ENCODE assay signal across 36 mouse cellular contexts in the genomic region with DNA sequence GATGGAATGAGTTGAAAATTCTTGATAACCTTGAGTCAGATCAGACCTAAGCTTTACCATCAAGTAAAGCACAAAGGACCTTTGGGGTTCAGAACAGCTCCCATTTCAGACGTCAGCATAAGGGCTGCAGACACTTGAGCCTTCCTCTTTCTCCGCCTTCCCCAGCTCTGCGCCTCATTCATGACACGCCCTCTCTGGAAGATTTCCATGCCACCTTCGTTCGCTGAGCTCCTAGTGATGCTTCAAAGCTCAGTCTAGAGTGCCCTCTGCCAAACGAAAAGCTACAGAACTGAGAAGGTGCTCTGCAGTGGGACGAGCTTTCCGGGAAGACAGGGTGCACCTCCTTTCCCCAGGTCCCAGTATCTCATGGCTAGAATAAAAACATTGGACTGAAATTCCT. TPM values are rescaled to one million over a fixed set of nuclear protein-coding genes. Genes with fewer than 3 reads are reported as not detected.
DNase-seq lines count a peak whose midpoint lies in the region; ATAC-seq and TF ChIP-seq lines count a peak whose summit lies in the region.
"Had no signal": no experiment of that assay in that cellular context is flagged by ENCODE, and none has a peak within 500 bp of the region (broad histone marks: within the 10 kb centered on the region; RNA-seq: fewer than 3 reads in every experiment).

No protein-coding gene starts in this region.

- ATAC-seq in kidney, embryonic 14.5 days (ENCODE audit: low FRiP score, low TSS enrichment): no peak
- no peak for ATAC-seq in intestine, embryonic 14.5 days (replicated peaks; ENCODE audit: low FRiP score, low TSS enrichment, low read depth)
- ATAC-seq in intestine, postnatal 0 days: no peak
- no peak for ATAC-seq in liver, embryonic 15.5 days (ENCODE audit: insufficient read depth)
- ATAC-seq: forebrain, embryonic 14.5 days; Patski had no signal

- peaks cover 7% of the 10 kb centered on the region; the same call in 1 of the 2 replicates for H3K4me1 ChIP-seq in kidney, embryonic 14.5 days (ENCODE audit: control insufficient read depth, insufficient read depth, low read length)
- 0 out of 2 replicates have a peak, but pooled peaks cover 4% of the 10 kb centered on the region for H3K4me1 ChIP-seq in intestine, embryonic 14.5 days (replicated peaks; ENCODE audit: control insufficient read depth, insufficient read depth, low read length)
- peaks cover 4% of the 10 kb centered on the region for H3K4me1 ChIP-seq in intestine, postnatal 0 days (replicated peaks; ENCODE audit: control insufficient read depth, insufficient read depth, low read length)
- peaks cover 5% of the 10 kb centered on the region; the same call in 1 of the 2 replicates for H3K4me1 ChIP-seq in liver, embryonic 15.5 days (replicated peaks)

- H3K27ac ChIP-seq in kidney, embryonic 14.5 days (ENCODE audit: low read depth, low read length): no peak overlapping the region
- H3K27ac ChIP-seq in intestine, embryonic 14.5 days (ENCODE audit: low read depth): no peak overlapping the region
- no peak overlapping the region for H3K27ac ChIP-seq in intestine, postnatal 0 days (ENCODE audit: low read depth, low read length)
- H3K27ac ChIP-seq in liver, embryonic 15.5 days (replicated peaks): no peak overlapping the region
- H3K27ac ChIP-seq: embryonic facial prominence, embryonic 13.5 days; hindbrain, embryonic 15.5 days; kidney, postnatal 0 days; limb, embryonic 12.5 days; neural tube, embryonic 15.5 days had no signal

- 78% methylated on average over 9 of the region's 9 CpGs for WGBS in kidney, embryonic 14.5 days
- whole genome bisulfite sequencing in intestine, embryonic 14.5 days: 60% methylated on average over 9 of the region's 9 CpGs
- WGBS in intestine, postnatal 0 days: 35% methylated on average over 9 of the region's 9 CpGs
- WGBS in liver, embryonic 15.5 days (ENCODE audit: insufficient replicate concordance): 57% methylated on average over 9 of the region's 9 CpGs

- no peak overlapping the region for H3K4me2 ChIP-seq in kidney, embryonic 14.5 days (replicated peaks; ENCODE audit: low read depth, low read length)
- peak overlapping the region; percentile 69 for H3K4me2 ChIP-seq in intestine, embryonic 14.5 days (ENCODE audit: low read length)
- H3K4me2 ChIP-seq in intestine, postnatal 0 days (replicated peaks; ENCODE audit: low read depth): peak overlapping the region; percentile 87
- H3K4me2 ChIP-seq in liver, embryonic 15.5 days: peak overlapping the region; percentile 48
- H3K4me2 ChIP-seq: embryonic facial prominence, embryonic 13.5 days; heart, embryonic 11.5 days; hindbrain, embryonic 15.5 days; limb, embryonic 12.5 days; lung, embryonic 14.5 days; neural tube, embryonic 15.5 days had no signal

- peak; percentile 48 for DNase-seq in kidney, adult 9 months
- no peak for DNase-seq in intestine, embryonic 14.5 days (ENCODE audit: low spot score)
- DNase-seq in heart, postnatal 14 days: no peak
- no peak for DNase-seq in heart, postnatal 36 days
- no peak for DNase-seq in thymus, postnatal 4 days
- DNase-seq: adrenal gland, postnatal 10 days; B cell, adult 2 months; cerebellum, adult 8-10 months; gastrocnemius, postnatal 25 days; heart, adult 18-20 months; kidney, adult 11 months; layer of hippocampus, adult 9-11 months; lung, embryonic 14.5 days; lung, postnatal 14 days; midbrain, embryonic 14.5 days; retina, postnatal 1 day; right cerebral cortex, postnatal 14 days had no signal

- H3K9me3 ChIP-seq in kidney, embryonic 14.5 days (ENCODE audit: control insufficient read depth, low read length): no peaks in the 10 kb centered on the region
- no peaks in the 10 kb centered on the region for H3K9me3 ChIP-seq in intestine, embryonic 14.5 days (ENCODE audit: control insufficient read depth, low read length)
- H3K9me3 ChIP-seq in intestine, postnatal 0 days (ENCODE audit: control insufficient read depth): no peaks in the 10 kb centered on the region
- H3K9me3 ChIP-seq in liver, embryonic 15.5 days (replicated peaks): no peaks in the 10 kb centered on the region
- H3K9me3 ChIP-seq: embryonic facial prominence, embryonic 13.5 days; hindbrain, embryonic 15.5 days; limb, embryonic 12.5 days; neural tube, embryonic 15.5 days had no signal

- intact Hi-C loops in heart, postnatal 14 days (cut with DNase I): no loop called here
- intact Hi-C loops in heart, postnatal 36 days (cut with DNase I): no loop called here

- H3K27me3 ChIP-seq in kidney, embryonic 14.5 days (ENCODE audit: control insufficient read depth, insufficient read depth, low read length): peaks cover 24% of the 10 kb centered on the region
- H3K27me3 ChIP-seq in intestine, embryonic 14.5 days (replicated peaks; ENCODE audit: control insufficient read depth, insufficient read depth, low read length): peaks cover 20% of the 10 kb centered on the region
- no peaks in the 10 kb centered on the region for H3K27me3 ChIP-seq in intestine, postnatal 0 days (replicated peaks; ENCODE audit: control insufficient read depth, insufficient read depth, low read length)
- H3K27me3 ChIP-seq in liver, embryonic 15.5 days: peaks cover 32% of the 10 kb centered on the region
- H3K27me3 ChIP-seq: Patski had no signal

- no peaks in the 10 kb centered on the region for H3K36me3 ChIP-seq in kidney, embryonic 14.5 days (ENCODE audit: control insufficient read depth, insufficient read depth, low read length)
- no peaks in the 10 kb centered on the region for H3K36me3 ChIP-seq in intestine, embryonic 14.5 days (ENCODE audit: control insufficient read depth, insufficient read depth, low read length)
- peaks cover 19% of the 10 kb centered on the region; the same call in 1 of the 2 replicates for H3K36me3 ChIP-seq in intestine, postnatal 0 days (ENCODE audit: control insufficient read depth, insufficient read depth)
- peaks cover 6% of the 10 kb centered on the region; the same call in 1 of the 2 replicates for H3K36me3 ChIP-seq in liver, embryonic 15.5 days (replicated peaks)
- H3K36me3 ChIP-seq: embryonic facial prominence, embryonic 13.5 days; hindbrain, embryonic 15.5 days; limb, embryonic 12.5 days; neural tube, embryonic 15.5 days had no signal

- no peak for TF ChIP-seq CTCF in intestine, postnatal 0 days (IDR thresholded peaks at IDR 0.05; ENCODE audit: low read depth)

- H3K9ac ChIP-seq in kidney, embryonic 14.5 days (ENCODE audit: low read depth, low read length): no peak overlapping the region
- H3K9ac ChIP-seq in intestine, embryonic 14.5 days (ENCODE audit: low read length): no peak overlapping the region
- H3K9ac ChIP-seq in intestine, postnatal 0 days (ENCODE audit: low read depth, low read length): no peak overlapping the region
- H3K9ac ChIP-seq in liver, embryonic 15.5 days: no peak overlapping the region
- H3K9ac ChIP-seq: embryonic facial prominence, embryonic 13.5 days; hindbrain, embryonic 15.5 days; limb, embryonic 12.5 days; lung, embryonic 14.5 days; neural tube, embryonic 15.5 days had no signal

- no peak overlapping the region for H3K4me3 ChIP-seq in kidney, embryonic 14.5 days (ENCODE audit: low read length)
- peak overlapping the region; percentile 44 for H3K4me3 ChIP-seq in intestine, embryonic 14.5 days (ENCODE audit: low read depth, low read length)
- peak overlapping the region; percentile 15; the same call in 1 of the 2 replicates for H3K4me3 ChIP-seq in intestine, postnatal 0 days (ENCODE audit: low read depth, low read length)
- H3K4me3 ChIP-seq in liver, embryonic 15.5 days (replicated peaks): peak overlapping the region; percentile 53
- H3K4me3 ChIP-seq: embryonic facial prominence, embryonic 13.5 days; hindbrain, embryonic 15.5 days; limb, embryonic 12.5 days; neural tube, embryonic 15.5 days had no signal

RNA-seq across cellular contexts. Expression of a gene that starts 2.1 kb away (rescaled TPM):
- 5.4 and 9.0 TPM in 2 replicates for polyA plus RNA-seq in kidney, embryonic 14.5 days (2014; fragmentation: Nextera tagmentation; extraction: Ambion mirVana)
- 95.9 and 101 TPM in 2 replicates for polyA plus RNA-seq in intestine, embryonic 14.5 days (2014; fragmentation: Nextera tagmentation; extraction: Ambion mirVana)
- 16.8 and 21.2 TPM in 2 replicates for polyA plus RNA-seq in intestine, postnatal 0 days (2015; fragmentation: Nextera tagmentation; extraction: Ambion mirVana)
- polyA plus RNA-seq in liver, embryonic 15.5 days (2015; fragmentation: Nextera tagmentation; extraction: Ambion mirVana): 84.5 and 101 TPM in 2 replicates
- total RNA-seq in heart, postnatal 14 days (2021): not detected
- not detected for total RNA-seq in heart, postnatal 36 days (2021)
- total RNA-seq: gastrocnemius, adult 18-20 months; heart, adult 18-20 months; monocyte, adult 5-6 weeks had no signal

RNA-seq across cellular contexts. Expression of a gene that starts 30.1 kb away (rescaled TPM):
- polyA plus RNA-seq in kidney, embryonic 14.5 days (2014; fragmentation: Nextera tagmentation; extraction: Ambion mirVana): 2.1 and 4.8 TPM in 2 replicates
- not detected in 2 replicates for polyA plus RNA-seq in intestine, embryonic 14.5 days (2014; fragmentation: Nextera tagmentation; extraction: Ambion mirVana)
- not detected in 2 replicates for polyA plus RNA-seq in intestine, postnatal 0 days (2015; fragmentation: Nextera tagmentation; extraction: Ambion mirVana)
- not detected in 2 replicates for polyA plus RNA-seq in liver, embryonic 15.5 days (2015; fragmentation: Nextera tagmentation; extraction: Ambion mirVana)
- total RNA-seq in heart, postnatal 14 days (2021): not detected
- total RNA-seq in heart, postnatal 36 days (2021): not detected
- total RNA-seq: adrenal gland, postnatal 10 days; gastrocnemius, adult 18-20 months; gastrocnemius, postnatal 25 days; heart, adult 18-20 months; hematopoietic stem cell, adult 5-6 weeks; left cerebral cortex, postnatal 10 days; monocyte, adult 5-6 weeks had no signal
- polyA plus RNA-seq: embryonic facial prominence, embryonic 13.5 days; forebrain, embryonic 14.5 days; heart, embryonic 11.5 days; heart, embryonic 16.5 days; large intestine, adult 2 months; limb, embryonic 12.5 days; lung, embryonic 14.5 days; midbrain, embryonic 14.5 days; neural tube, embryonic 15.5 days; small intestine, adult 2 months; stomach, embryonic 14.5 days had no signal
